Mouse (Mus musculus) gastrocnemius, postnatal 36 days (tissue): ENCODE data around the gene Bcap31. TPM values are rescaled to one million over a fixed set of nuclear protein-coding genes. Genes with fewer than 3 reads are reported as not detected.
"Not testable (repeated sequence)": the region's sequence is repeated elsewhere in the genome, so short reads cannot be mapped to it uniquely, and the experiment has no call there.

Experiments used
- DNase-seq, 2 experiments: peaks; one replicate each; pipeline ENCODE4 v3.0.0; 2022
- intact Hi-C: fragments of 180-260 bp; cut with DNase I; formaldehyde crosslinking; loops from one replicate; pipeline ENCODE4 v1.15.1; 2025
- long read RNA-seq, 2 experiments: library from polyadenylated mRNA; stranded (forward); transcript quantifications; one replicate each; pipeline ENCODE4 v2.0.0; 2021
- total RNA-seq, 2 experiments: library from RNA; stranded (reverse); gene quantifications; 2 replicates each; pipeline ENCODE4 v1.2.3; 2021

Bcap31 gene
- total RNA-seq = 10 to 100 TPM; 45.9 to 47.7 TPM
- long read RNA-seq, experiment 1, transcript Bcap31-201 (8 exons, 1,219 nt) = major isoform, 66 of 77 reads
- long read RNA-seq, experiment 1, partial matches to known transcripts = 7 of 77 reads
- long read RNA-seq, experiment 1, other reads (novel, unspliced or antisense) = 4 of 77 reads
- long read RNA-seq, experiment 2, transcript Bcap31-201 (8 exons, 1,219 nt) = major isoform, 58 of 78 reads
- long read RNA-seq, experiment 2, partial matches to known transcripts = 17 of 78 reads
- long read RNA-seq, experiment 2, other reads (novel, unspliced or antisense) = 3 of 78 reads

- intact Hi-C loops = no loop called here
- DNase-seq = peak; percentile 92
Observed at GRCm38 (mm10) chrX:73716109-73716661, at the start of gene Bcap31, which contains the start of gene Abcd1. Gene Bcap31, minus strand, starts transcription at chrX:73716175. Gene Abcd1, plus strand, starts transcription at chrX:73716597.

- intact Hi-C loops = no loop called here
- no peak for DNase-seq
Observed at GRCm38 (mm10) chrX:73765311-73765710, 49.3 kb upstream of the Bcap31 start.

GRCm38 (mm10) chrX:73758611-73759290 is 42.8 kb upstream of the Bcap31 start:
- intact Hi-C loops = no loop called here
- no peak for DNase-seq

- intact Hi-C loops = no loop called here
Observed at GRCm38 (mm10) chrX:73756334-73757140, 40.6 kb upstream of the Bcap31 start, which contains the start of gene Plxnb3. Gene Plxnb3, plus strand, starts transcription at chrX:73757090.

GRCm38 (mm10) chrX:73748977-73749376 is 33.0 kb upstream of the Bcap31 start:
- no peak for DNase-seq
- intact Hi-C loops = no loop called here

More at GRCm38 (mm10) chrX:73756334-73757140, 40.6 kb upstream of the Bcap31 start, which contains the start of gene Plxnb3:
- no peak for DNase-seq

- no peak for DNase-seq
- intact Hi-C loops = no loop called here
Observed at GRCm38 (mm10) chrX:73744774-73745481, 29.0 kb upstream of the Bcap31 start.

GRCm38 (mm10) chrX:73739841-73740240 is 23.9 kb upstream of the Bcap31 start:
- intact Hi-C loops, DNase-seq: not testable (repeated sequence)

- intact Hi-C loops = no loop called here
- DNase-seq = no peak
Observed at GRCm38 (mm10) chrX:73739151-73739550, 23.2 kb upstream of the Bcap31 start.

- DNase-seq = no peak
- intact Hi-C loops = no loop called here
Observed at GRCm38 (mm10) chrX:73738155-73738554, 22.2 kb upstream of the Bcap31 start.

- DNase-seq = no peak
- intact Hi-C loops = no loop called here
Observed at GRCm38 (mm10) chrX:73730908-73731307, 14.9 kb upstream of the Bcap31 start.

- DNase-seq = peak in 1 of 2 experiments; percentile 22
- intact Hi-C loops = no loop called here
Observed at GRCm38 (mm10) chrX:73718686-73719362, 2.8 kb upstream of the Bcap31 start.

GRCm38 (mm10) chrX:73718271-73718670 is 2.3 kb upstream of the Bcap31 start:
- peak; percentile 13 to 29 for DNase-seq
- intact Hi-C loops = no loop called here

- intact Hi-C loops = no loop called here
Observed at GRCm38 (mm10) chrX:73717667-73718066, 1.7 kb upstream of the Bcap31 start.

GRCm38 (mm10) chrX:73716709-73717545 is 952 bp upstream of the Bcap31 start:
- DNase-seq = peak in 1 of 2 experiments; percentile 22
- intact Hi-C loops = no loop called here

More at GRCm38 (mm10) chrX:73717667-73718066, 1.7 kb upstream of the Bcap31 start:
- DNase-seq = peak; percentile 4 to 14

GRCm38 (mm10) chrX:73715476-73716108 is 383 bp downstream of the Bcap31 start:
- DNase-seq = peak in 1 of 2 experiments; percentile 19
- intact Hi-C loops = no loop called here

- intact Hi-C loops = no loop called here
Observed at GRCm38 (mm10) chrX:73700472-73700871, 15.5 kb downstream of the Bcap31 start.

GRCm38 (mm10) chrX:73690917-73691629 is 24.9 kb downstream of the Bcap31 start:
- intact Hi-C loops = loop anchor here (2.0 kb wide), 1 partner anchor 16 kb away; no protein-coding TSS in a partner anchor
- peak; percentile 18 to 38 for DNase-seq

More at GRCm38 (mm10) chrX:73700472-73700871, 15.5 kb downstream of the Bcap31 start:
- DNase-seq = no peak
